Mouse (Mus musculus): ENCODE data around the gene Kmt5b.

Kmt5b gene

GRCm38 (mm10) chr19:3767276-3767780 is at the start of gene Kmt5b:
Gene Kmt5b (plus strand): TSS chr19:3767421.
- DNase-seq (ENCODE audit: low read depth, low spot score), result peak; percentile 13

DNA sequence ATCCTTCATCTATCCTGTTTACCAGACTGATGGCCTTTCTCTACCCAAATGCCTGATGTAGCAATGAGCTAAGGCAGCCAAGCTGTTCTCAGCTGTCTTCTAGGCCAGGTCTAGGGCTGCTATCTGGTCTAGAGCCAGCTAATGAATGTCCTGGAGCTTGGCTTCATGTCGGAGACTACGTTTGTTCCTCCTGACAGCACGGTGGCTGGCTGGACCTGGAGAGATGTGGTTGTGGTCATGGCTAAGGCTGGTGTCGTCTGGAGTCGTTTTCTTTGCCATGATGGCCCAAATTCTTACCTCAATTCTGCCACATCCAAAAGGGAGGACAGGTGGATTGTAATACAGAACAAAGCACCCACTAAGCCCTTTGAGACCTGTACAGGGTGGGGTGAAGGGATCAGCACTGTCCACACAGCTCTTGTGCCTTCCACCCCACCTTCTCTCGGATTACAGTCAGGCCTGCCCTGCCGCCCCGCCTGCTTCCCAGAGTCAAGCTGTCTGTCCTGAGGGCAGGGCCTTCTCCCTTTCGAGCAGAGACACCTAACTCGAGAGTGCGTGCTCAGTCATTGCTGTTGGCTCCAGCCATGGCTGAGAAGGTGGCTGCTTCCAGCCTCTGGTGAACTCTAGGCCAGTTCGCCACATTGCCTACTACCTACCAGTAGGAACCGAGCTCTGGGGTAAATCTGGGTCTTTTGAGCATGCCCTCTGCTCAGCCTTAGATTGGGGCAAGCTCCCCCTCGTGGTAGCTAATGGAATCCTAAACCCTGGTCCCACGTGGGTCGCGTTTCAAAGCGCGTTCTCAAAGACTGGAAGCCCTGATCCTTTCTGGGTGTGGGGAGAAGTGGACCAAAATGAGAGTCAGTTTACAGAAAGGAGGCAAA is 48.5 kb upstream of the Kmt5b start:
- DNase-seq (ENCODE audit: low read depth, low spot score), result peak; percentile 62

GRCm38 (mm10) chr19:3719362-3719891 is 47.8 kb upstream of the Kmt5b start:
- DNase-seq (ENCODE audit: low read depth, low spot score), result no peak

DNA sequence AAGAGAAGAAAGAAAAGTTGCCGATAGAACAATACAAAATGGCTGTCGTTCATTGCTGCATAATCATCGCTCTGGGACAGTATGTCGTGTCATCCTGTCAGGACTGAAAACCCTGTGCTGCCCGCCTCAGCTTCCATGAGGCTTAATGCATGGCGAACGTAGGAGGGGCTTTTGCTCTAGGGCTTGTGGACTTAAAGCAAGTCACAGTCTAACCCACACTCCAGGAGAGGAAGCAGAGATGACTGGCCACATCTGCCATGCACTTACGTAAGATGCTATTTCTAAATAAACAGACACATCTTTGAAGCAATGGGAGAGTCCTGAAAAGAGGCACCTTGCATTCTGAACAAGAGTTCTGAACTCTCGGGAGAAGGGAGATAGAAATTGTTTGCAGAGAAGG is 44.1 kb upstream of the Kmt5b start:
- DNase-seq (ENCODE audit: low read depth, low spot score), result no peak

DNA sequence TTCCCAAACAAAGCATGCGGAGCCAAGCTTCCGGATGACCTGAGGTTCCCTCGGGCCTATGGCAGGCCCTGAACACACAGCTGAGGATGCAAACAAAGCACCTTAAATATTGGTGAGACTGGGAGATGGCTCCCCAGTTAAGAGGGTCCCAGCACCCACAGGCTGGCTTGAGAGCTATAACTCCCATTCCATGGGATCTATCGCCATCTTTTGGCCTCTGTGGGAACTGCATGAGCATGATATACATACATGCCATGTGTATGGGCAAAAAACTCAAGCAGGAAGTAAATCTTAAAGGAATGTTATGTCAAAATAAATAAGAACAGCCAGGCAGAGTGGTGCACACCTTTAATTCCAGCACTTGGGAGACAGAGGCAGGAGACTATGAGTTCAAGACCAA is 43.3 kb upstream of the Kmt5b start:
- no peak for DNase-seq (ENCODE audit: low read depth, low spot score)

GRCm38 (mm10) chr19:3724779-3725178 is 42.4 kb upstream of the Kmt5b start:
- DNase-seq (ENCODE audit: low read depth, low spot score), result peak; percentile 54

DNA sequence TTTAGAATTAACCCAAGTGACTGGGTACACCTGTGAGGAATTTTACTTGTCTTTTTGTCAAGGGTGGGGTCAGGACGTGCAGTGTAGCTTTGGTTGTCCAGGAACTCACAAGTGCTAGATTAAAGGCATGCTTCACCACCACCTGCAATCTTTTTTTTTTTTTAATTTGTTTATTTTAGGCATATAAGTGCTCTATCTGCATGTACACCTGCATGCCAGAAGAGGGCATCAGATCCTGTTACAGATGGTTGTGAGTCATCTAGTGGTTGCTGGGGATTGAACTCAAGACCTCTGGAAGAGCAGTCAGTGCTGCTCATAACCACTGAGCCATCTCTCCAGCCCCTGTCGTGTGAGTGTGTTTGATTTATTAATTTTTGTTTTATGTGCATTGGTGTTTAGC is 38.3 kb upstream of the Kmt5b start:
- DNase-seq (ENCODE audit: low read depth, low spot score), result no peak

GRCm38 (mm10) chr19:3730781-3731646 is 36.2 kb upstream of the Kmt5b start:
- no peak for DNase-seq (ENCODE audit: low read depth, low spot score)

DNA sequence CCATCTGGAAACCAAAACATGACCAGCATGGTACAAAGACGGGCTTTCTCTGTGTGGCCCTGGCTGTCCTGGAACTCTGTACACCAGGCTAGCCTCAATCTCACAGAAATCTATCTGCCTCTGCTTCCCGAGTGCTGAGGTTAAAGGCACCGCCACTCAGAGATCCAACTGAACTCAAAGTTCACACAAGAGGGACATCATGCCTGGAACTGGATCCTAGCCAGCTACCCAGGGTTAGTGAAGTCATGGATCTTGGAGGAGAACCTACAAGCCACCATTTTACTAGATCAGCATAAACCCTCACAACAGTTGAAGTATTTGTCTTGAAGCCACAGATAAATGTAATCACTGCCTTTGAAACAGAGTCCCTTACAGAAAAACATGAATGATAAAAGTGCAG is 31.2 kb upstream of the Kmt5b start:
- no peak for DNase-seq (ENCODE audit: low read depth, low spot score)

DNA sequence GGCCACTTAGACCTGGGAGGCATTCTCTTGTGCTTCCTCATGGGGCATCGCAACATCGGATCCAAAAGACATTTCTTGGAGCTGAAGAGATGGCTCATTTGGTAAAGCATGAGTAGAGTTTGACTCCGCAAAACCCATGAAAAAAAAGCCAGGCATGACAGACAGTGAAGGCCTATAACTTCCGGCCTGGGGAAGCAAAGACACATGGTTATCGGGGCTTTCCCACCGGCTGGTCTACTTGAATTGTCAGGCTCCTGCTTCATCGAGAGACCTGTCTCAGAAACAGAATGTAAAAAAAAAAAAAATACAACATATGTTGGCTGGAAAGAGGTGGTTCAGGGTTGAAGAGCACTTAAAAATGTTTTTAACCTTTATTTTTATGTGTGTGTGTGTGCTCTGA is 27.6 kb upstream of the Kmt5b start:
- DNase-seq (ENCODE audit: low read depth, low spot score), result no peak

- DNase-seq (ENCODE audit: low read depth, low spot score), result no peak
Observed at GRCm38 (mm10) chr19:3742716-3743115, 24.5 kb upstream of the Kmt5b start.

DNA sequence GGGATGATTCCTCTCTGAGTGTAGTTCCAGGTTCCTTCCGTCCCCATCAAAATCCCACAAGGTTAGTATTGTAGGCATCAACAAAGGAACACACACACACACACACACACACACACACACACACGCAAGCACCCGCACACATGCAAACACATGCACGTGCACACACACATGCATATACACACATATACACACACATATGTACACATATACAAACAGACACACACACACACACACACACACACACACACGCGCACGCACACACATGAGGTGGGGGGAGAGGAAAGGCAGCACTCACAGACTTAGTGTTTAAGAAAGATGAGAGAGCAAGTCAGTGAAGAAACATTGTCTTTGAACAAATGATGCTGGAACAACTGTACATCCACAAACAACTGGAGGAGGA is 23.9 kb upstream of the Kmt5b start:
- no peak for DNase-seq (ENCODE audit: low read depth, low spot score)

- peak; percentile 46 for DNase-seq (ENCODE audit: low read depth, low spot score)
Observed at GRCm38 (mm10) chr19:3743851-3744512, 23.2 kb upstream of the Kmt5b start.

DNA sequence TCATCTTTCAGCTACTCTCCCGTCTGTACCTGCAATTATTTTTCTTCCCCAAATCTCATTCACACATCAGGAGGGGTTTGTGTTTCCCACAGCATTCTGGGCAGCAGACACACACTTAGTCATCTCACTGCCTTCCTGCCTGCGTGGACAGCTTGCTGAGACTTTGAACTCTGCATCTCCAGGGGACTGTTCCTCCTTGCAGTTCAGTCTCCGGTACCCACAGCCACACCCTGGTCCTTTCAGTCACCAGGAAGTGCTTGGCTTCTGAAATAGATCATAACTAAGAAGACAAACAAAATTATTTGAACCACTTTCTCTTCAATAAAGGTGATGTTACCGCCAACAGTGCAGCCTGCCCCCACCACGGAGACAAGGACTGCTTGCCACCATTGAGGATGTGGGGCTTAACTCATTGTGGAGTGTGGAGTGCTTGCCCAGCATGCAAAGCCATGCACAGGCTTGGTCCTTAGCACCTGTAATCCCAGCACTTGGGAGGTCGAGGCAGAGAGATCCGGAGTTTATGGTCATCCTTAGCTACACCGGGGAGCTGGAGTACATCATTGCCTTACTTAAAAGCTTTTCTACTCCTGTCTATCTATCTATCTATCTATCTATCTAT is 14.5 kb upstream of the Kmt5b start:
- DNase-seq (ENCODE audit: low read depth, low spot score), result no peak

DNA sequence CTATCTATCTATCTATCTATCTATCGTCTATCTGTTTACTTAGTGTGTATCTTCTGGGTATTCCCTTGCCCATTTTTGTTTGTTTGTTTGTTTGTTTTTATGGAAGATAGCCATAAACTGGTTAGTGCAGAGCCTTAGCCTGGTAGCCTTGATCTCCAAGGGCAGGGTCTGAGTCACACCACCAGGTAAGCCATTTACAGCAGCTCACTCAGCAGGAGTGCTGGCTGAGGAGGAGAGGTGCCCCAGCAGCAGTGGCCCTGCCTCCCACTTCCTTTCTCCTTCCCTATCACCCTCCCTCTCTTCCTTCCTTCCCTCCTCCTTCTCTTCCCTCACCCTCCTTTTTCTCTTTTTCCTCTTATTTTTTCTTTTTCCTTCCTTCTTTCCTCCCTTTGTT is 14.0 kb upstream of the Kmt5b start:
- no peak for DNase-seq (ENCODE audit: low read depth, low spot score)

- no peak for DNase-seq (ENCODE audit: low read depth, low spot score)
Observed at GRCm38 (mm10) chr19:3753738-3754137, 13.5 kb upstream of the Kmt5b start.

- no peak for DNase-seq (ENCODE audit: low read depth, low spot score)
Observed at GRCm38 (mm10) chr19:3757861-3758260, 9.4 kb upstream of the Kmt5b start.

DNA sequence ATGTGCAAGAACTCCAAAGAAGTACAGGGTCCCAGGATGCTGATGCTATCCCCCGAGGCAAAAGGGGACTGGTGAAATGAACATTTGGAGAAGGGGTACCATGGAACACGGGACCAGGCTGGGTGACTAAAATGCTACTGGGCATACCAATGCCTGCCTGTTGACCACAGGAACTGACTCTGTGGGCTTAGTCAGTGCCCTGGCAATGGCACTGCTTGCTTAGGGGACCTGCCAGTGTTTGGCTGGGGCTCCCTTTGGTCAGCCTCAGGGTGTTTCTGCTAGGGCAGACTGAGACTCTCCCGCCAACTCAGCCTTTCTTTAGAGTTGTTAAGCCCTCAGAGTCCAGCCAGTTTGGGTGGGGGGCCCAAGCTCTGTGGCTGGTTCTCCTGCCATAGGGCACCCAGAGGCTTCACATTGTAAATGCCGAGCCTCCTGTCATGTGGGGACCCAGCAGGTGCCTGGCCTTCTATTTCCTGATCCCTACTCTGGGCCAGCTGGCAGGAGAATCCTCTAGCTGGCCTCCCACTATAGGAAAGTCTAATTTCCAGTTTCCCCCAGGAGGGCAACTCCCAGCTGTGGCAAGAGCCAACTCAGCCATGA is 1.9 kb upstream of the Kmt5b start:
- DNase-seq (ENCODE audit: low read depth, low spot score), result no peak

DNA sequence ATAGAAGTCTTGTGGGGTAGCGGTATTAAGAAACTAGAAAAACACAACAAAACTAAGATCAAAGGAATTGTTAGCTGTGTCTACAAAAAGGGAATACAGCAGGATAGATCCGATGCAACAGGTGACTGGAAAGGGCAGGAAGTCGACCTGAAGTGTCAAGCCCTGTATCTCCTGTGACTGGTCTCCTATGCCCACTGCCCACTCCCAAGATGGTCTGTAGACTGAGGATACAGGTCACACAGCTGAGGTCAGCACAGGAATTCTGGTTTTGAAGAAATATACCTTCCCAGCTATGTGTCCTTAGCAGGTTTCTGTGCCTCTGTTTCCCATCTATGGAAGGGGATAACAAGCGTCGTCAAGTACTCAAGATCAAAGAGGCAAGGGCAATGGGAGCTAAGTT is 843 bp upstream of the Kmt5b start:
- no peak for DNase-seq (ENCODE audit: low read depth, low spot score)

GRCm38 (mm10) chr19:3767781-3768696 is 818 bp downstream of the Kmt5b start:
- DNase-seq (ENCODE audit: low read depth, low spot score), result peak; percentile 89
